Mouse (Mus musculus) layer of hippocampus, adult 9-11 months (tissue): ENCODE measurements around the gene Slc5a10.
"Not testable (repeated sequence)": the region's sequence is repeated elsewhere in the genome, so short reads cannot be mapped to it uniquely, and the experiment has no call there.

Experiments
- DNase-seq: peaks from one replicate; pipeline ENCODE4 v3.0.0; 2022

The Slc5a10 gene

DNA sequence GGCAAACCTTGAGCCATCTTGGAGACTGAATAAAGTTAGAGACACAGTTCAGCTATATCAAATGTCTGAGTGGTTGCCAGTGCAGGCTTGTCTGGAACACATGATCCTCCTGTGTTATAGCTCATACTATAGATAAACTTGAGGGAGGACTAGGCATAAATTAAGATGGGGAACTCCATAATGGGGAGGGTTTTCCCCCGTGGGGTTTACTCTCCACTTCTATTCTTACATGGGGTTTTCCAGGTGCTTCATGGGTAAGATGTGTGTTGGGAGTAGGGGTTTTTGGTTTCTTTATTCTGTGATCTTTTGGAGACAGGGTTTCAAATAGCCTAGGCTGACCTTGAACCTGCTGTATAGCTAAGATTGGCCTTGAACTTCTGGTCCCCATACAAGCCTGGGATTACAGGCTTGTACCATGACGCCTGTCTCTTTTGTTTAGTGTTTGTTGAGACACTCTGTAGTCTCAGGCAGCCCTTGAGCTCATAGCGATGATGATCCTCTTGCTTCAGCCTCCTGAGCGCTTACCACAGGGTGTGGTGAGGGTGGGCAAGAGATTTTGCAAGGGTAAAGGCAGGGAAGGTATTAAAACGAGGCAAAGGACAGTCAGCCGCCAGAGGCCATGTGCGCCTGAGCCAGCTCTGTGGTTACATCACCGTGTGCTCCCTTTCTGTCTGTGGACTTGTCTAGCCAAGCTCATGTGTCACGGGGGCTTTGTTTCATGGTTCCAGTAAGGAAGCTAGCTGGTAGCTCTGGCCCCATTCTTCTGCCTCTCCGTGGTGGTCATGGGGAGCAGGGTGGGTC is 73.3 kb downstream of the Slc5a10 start:
- no peak for DNase-seq

DNA sequence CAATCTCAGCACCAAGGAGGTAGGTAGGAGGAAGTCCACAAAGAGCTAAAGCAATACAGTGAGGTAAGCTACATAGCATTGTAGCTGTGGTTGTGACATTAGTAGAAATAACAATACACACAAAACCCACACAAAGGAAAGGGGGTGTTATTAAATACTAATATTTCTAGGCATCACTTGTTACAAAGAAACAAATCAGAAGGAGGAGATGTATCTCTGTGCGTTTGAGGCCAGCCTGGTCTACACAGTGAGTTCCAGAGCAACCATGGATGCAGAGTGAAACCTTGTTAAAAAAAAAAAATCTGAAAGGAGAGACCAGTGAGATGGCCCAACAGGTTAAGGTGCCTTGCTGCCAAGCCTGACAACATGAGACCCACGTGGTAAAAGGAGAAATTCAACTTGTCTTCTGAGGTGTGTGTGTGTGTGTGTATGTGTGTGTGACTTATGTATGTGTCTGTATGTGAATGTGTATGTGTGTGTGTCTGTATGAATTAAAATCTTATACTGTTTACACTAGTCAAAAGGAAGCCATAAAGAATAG is 74.1 kb downstream of the Slc5a10 start:
- no peak for DNase-seq

DNA sequence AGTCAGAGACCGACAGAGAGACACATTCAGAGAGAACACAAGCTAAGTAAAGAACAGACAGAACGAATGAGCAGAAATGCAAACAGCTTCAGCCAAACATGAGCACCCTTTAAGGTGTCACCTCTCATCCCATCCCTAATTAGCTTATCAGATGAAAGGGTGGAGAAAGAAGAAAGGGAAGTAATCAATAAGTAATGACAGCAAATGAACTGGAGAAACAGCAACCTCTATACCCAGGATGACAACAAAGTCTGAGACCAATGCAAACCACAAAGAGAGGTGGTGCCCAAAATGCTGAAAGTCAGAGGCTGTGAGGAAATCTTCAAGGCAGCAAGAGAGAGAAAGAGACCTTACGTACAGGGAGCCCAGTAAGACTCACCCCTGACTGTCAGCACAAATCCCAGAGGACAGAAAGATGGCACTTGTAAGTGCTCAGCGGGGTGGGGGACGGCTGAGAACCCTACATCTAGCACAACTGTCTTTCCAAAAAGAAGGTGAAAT is 75.2 kb downstream of the Slc5a10 start:
- no peak for DNase-seq

DNA sequence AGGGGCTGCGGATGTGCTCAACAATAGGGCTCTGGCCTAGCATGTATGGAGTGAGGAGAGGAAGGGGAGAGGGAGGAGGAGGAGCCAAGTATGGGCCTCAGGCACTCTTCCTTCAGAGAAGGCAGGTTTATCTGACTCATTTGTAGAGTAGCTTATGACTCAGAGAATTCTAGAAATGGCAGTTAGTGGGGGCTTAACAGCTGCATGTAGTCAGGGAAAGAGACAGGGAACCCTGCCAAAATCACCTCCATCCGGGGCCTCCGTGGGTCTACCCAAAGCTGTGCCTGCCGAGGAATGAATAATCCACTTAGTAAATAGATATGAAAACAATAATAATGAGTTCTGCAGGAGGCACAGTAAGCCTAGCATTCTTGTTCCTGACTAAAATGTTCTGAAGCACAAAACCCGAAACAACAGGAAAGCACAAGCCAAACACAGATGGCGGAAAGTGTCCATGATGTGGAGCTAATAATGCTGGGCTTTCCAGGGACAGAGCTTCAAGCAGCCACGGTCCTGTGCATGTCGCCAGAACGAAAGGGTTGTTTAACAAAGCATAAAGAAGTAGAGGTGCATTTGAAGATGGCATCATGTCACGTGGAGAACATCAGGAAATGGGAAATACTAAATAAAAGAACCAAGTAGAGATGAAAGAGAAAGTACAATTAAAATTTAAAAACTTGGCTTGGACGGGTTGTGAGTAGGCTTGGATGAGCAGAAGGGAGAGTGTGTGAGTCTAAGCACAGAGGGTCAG is 75.9 kb downstream of the Slc5a10 start:
- DNase-seq, result peak; percentile 78

DNA sequence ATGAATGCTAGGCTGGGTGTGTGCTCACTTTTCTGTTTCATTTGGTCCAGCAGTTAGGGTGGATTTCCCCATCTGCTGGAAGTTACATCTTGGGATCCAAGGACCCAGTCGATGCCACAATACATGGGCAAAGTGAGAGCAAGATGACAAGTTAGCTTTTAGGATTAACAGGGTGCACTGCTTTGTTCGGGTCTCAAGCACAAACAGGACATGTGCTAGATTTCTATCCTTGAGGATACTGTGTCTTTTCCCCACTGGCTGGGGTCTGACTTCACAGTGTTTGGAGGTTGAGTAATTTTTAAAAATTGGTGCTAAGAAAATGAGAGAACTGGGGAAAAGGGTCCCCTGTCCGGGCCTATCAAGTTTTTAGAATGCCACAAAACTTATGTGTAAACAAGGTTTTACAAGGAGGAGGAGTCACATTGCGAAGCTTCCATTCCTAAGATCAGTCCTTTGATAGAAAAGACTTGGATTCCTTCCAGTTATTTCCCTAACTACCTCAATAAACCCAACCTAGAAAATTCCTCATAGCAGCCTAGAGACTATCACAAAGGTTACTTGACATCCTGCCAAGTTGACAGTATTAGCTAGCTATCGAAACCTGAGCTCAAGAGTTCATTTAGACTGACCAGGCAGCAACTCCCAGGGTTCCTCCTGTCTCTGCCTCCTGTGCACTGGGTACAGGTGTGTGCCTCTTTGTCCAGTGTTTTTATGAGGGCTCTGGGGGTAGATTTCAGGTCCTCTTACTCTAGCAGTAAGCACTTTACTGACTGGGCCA is 77.3 kb downstream of the Slc5a10 start:
- no peak for DNase-seq

DNA sequence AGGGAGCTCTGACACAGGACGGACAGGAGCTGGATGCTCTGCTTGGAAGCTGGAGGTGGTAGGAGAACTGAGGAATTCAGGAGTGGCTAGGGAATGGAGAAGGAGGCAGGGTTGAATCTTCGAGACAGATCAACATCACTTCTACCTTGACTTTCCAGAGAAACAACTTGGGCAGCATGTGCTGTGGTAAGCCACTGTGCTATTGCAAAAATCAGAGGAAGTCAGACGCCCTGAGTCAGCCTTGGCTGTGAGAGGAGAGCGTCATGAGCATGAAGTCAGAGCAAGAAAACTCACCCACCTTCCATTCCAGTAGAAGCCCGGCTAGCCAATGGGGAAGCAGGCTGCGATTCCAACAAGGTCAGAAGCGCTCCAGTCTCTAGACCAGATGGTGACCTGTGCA is 78.5 kb downstream of the Slc5a10 start:
- no peak for DNase-seq

DNA sequence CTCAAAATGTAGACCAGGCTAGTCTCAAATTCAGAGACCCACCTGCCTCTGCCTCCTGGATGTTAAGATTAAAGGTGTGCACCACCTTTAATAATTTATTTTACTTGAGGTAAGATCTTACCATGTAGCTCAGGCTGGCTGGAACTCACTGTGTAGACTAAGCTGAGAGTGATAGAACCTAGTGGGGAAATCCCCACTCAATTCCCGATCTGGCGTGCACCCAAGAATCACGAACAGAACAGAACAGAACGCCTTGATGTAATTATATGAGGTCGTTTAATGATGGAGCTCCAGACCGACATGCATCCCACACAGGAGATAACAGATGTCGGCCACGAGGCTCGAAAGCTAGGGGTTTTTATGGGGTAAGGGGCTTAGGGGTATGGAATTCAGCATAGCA is 80.0 kb downstream of the Slc5a10 start:
- not testable (repeated sequence) for DNase-seq

DNA sequence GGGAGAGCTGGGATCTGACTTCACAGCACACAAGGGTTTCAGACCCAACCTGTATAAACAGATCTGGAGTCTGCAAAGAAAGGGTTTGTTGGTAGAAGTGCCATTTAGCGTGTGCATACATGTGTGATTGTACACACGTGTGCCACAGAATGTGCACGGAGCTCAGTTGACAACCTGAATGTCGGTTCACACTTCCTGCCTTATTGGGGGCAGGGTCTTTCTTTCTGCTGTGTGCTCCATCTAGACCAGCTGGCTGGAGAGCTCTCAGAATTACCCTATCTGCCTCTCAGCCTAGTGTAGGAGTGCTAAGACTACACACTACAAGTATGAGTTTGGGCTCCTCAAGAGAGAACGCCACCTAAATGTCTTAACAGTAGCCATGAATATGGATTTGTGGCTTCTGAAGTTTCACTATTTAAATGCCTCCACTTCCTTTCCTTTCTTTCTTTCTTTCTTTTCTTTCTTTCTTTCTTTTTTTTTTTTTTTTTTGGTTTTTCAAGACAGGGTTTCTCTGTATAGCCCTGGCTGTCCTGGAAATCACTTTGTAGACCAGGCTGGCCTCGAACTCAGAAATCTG is 80.9 kb downstream of the Slc5a10 start:
- DNase-seq, result no peak

DNA sequence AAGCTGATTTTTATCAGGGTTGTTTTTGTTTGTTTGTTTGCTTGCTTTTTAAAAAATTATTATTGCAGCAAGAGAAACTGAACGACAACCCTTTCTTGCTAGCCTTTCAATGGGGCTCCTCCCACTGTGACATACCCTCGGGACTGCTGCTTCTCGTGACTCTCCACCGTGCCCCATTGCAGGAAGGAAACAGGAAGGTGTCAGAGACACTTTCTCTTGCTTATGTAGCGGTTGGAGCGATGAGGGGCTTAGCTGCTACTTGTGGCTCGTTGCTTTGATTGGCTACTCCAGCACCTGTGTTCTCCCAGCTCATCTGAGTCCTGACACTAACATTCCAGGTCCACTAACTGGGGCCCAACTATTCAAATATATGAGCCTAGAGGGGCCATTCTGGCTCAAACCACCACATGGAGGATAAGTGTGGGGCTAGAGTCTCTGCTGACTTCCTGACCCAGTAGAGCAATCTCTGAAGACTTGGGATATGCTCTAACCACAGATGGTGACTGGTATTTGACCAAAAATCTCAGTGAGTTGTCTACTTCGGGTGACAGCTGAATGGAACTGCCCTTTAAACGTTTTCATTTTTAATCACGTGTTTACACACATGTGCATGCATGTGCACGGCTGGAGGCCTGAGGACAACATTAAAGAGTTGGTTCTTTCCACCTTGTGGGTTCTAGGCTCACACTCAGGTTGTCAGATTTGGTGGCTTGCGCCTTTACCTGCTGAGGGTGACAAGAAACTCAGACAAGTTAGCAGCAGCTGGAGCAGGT is 81.7 kb downstream of the Slc5a10 start:
- DNase-seq, result no peak

DNA sequence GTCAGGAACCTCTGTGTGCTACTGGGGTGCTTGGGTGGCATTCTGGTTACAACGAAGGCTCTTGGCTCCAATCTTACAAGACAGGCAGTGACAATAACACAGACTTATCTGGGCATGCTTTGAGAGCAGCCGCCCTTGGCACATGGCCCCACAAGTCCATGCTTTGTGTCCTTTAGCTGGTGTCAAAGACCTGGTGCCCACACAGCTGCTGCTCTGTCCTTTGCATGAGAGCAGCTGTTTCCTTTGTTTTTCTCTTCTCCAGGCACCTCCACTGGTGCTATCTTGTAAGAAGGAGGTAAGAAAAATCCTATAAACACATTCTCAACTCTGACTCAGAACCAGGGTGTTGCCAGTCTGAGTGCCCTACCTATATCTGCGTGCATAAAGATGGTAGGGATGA is 82.8 kb downstream of the Slc5a10 start:
- DNase-seq, result no peak

DNA sequence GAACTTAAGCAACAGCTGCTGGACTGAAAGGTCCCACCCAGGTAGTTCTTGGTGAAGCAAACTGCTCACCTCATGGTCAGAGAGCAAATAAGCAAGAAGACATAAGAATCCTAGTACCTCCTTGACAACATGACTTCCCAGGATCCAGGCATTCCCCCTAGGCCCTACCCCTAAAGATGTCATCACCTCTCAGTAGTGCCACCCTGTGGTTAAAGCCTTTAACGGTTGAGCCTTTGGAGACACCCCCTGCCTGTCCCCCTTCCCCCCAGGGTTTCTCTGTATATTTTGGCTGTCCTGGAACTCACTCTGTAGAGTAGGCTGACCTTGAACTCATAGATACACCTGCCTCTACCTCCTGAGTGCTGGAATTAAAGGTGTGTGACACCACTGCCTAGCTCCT is 83.2 kb downstream of the Slc5a10 start:
- DNase-seq, result no peak

DNA sequence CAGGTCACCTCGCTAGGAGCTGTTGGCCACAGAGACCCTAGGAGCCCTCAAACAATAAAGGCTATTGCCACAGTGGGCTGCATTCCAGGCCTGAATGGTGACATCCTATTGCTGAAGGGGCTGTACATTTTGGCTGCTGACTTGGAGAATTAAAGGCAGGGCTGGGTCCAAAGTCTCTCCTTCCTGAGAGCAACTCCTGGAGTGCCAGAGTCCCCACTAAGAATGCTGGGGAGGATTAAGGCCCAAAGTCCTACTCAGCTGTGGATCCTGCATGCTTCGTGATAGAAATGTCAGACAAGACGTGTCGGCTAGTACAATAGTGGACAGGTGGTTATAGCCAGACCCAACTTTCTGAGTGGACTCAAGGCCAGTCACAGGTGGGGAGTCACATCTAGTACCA is 84.3 kb downstream of the Slc5a10 start:
- DNase-seq, result not testable (repeated sequence)

DNA sequence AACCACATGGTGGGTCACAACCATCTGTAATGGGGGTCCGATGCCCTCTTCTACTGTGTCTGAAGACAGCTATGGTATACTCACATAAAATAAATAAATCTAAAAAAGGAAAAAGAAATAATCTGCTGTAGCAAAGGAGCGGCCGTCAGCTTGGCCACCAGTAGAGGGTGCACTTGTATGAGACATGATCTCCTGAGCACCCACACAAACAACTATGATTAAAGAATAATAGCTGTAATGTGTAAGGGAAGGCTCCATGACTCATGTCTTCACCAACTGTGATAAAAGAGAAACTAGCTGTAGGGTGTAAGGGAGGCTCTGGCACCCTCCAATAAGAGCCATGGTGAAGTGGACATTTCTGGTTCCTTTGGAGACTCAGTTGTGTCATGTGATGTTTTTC is 91.0 kb downstream of the Slc5a10 start:
- DNase-seq, result no peak

DNA sequence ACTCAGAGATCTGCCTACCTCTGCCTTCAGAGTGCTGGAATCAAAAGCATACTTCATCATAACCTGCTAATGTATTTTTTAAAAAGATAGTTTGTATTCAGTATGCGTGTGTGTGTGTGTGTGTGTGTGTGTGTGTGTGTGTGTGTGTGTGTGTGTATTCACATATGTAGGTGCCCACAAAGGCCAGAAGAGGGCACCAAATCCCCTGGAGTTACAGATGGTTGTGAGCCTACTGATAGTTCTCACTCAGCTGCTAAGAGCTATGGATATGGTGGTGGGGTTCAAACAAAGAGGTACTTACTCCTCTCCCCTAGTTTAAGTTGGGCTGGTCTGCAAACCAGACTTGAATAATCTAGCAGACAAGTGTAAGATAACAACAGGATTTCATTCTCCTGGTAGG is 94.1 kb downstream of the Slc5a10 start:
- DNase-seq, result no peak

DNA sequence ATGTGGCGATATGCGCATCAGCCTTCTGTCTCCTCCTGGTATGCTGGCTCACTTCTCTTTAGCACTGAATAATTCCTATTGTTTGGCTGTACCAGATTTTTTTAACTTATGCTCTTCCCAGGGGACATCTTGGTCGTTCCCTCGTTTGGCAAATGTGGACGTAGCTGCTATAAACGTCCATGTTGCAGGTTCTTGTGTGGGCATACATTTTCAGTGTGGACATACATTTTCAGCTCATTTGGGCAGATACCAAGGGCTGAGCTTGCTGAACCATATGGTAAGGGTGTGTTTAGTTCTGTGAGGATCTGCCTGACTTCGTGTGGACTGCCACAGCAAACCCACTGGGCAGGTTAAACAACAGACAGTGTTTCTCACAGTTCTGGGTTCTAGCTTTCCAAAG is 95.5 kb downstream of the Slc5a10 start:
- DNase-seq, result peak; percentile 56
